Mouse (Mus musculus) gastrocnemius, adult 2 months (tissue): ENCODE data around the gene Babam1. TPM values are rescaled to one million over a fixed set of nuclear protein-coding genes. Genes with fewer than 3 reads are reported as not detected.
A peak's percentile ranks its signal among the peaks of the same experiment; 100 is the strongest.

Experiments used
- DNase-seq: peaks from one replicate; pipeline ENCODE4 v3.0.0; 2022
- H3K27ac ChIP-seq: fragments of 200-600 bp; 2 replicates; pipeline ENCODE4 v1.8.1; 2022; ENCODE audit warnings: mild to moderate bottlenecking
- H3K4me3 ChIP-seq: fragments of 200-600 bp; 2 replicates; pipeline ENCODE4 v1.8.1; 2022; ENCODE audit warnings: mild to moderate bottlenecking, moderate library complexity
- CTCF ChIP-seq: fragments of 200-600 bp; IDR thresholded peaks from 2 replicates; pipeline ENCODE4 v1.8.1; 2022; ENCODE audit warnings: antibody characterized with exemption, mild to moderate bottlenecking, moderate library complexity
- intact Hi-C: fragments of 180-260 bp; cut with DNase I; formaldehyde crosslinking; loops from one replicate; pipeline ENCODE4 v1.15.1; 2025
- total RNA-seq, 2 experiments: library from RNA; stranded (reverse); gene quantifications; 2 replicates each; pipeline ENCODE4 v1.2.3; 2021

Babam1 gene
- total RNA-seq, 2 experiments from 2014 or later: 60.8 to 69.6 TPM

DNA sequence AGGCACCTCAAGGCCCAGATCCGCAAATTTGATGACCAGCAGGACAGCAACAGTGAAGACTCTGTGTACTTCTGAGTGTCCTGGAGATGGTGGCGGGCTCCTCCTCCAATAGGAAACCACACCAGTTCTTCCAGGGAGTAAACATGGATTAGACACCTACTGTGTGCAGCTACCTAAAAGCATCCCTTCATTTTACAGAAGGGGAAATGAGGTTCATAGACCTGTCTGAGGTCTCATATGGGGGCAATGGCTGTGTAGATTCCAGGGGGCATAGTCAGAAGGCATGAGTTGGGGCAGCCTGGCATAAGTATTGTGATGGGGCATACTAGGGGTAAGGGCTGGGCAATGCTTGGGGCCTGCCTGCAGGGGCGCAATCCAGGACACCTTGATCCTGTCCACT is 23.7 kb upstream of the Babam1 start:
- TF ChIP-seq CTCF: no peak
- Histone ChIP-seq H3K27ac (no peak overlapping the region), H3K4me3 (no peak overlapping the region)
- no peak for DNase-seq
- intact Hi-C loops: loop anchor here (5.0 kb wide), 1 partner anchor 34 kb away; the partner anchor contains the start of gene Ankle1

DNA sequence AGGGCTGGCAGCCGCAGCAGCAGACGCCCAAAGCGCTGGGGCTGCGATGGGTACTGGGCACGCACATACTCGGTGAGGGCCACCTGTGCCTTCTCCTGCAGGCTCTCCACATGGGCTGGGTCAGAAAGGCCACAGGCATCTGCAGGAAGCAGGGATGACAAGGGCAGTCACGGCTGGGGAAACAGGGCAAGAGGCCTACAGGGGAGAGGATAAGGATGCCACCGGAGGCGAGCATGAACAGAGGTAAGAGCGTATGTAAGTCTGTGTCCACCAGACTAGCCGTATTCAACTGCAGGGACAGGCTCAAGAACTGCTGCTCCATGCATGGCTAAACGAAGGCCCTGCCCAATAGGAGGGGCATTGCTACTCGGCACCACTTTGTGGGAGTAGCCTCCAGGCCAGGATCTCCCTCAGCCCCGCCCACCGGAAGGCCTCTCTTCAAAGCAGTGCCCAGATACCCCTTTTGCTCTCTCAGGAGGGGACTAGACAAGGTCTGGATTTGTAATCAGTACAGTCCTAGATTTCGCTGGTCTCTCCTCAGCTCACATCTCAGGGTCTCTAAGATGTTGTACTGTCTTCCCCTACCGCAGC is 21.9 kb upstream of the Babam1 start:
- no peak overlapping the region for H3K4me3 ChIP-seq
- peak overlapping the region; percentile 54 for H3K27ac ChIP-seq
- intact Hi-C loops: loop anchor here (5.0 kb wide), 2 partner anchors 33 to 93 kb away; partner anchors contain the start of genes Ankle1 and Dda1
- TF ChIP-seq CTCF: no peak
- DNase-seq: peak; percentile 48

DNA sequence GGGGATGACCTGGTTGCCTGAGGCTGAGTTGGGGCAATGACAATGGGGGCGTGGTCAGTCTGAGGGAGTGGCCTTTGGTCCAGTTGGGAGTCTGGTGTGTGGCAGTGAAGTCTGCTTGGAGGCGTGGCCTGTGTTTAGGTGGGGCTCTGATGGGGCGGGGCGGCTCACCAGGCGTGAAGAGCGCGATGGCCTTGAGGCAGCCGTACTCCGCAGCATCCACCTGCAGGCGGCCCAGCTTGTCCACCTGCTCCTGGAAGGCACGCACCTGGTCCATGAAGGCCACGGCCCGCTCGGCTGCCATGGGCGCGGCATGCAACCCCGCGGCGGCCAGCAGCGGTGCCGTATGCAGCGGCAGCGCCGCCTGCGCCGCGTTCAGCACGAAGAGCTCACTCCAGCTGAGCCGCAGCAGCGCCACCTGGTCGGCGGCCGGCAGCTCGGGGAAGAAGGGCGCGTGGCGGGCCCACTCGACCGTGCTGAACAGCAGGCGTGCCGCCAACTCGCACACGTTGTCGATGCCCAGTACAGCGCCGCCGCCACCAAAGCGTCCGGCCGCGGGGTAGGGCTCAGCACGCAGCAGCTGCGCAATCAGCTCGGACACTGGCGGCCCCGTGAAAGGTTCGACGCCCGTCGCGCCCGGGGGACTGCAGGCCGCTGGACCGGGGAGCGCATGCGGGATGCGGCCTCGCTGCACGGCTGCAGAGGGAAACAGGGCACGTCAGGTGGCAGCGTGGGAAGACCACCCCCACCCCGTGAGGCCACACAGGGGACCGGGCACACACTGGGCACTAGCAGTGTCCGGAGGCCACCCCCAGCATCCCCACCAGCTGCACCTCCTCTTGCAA is 20.9 kb upstream of the Babam1 start:
- TF ChIP-seq CTCF: peak; percentile 15; the same call in 1 of the 2 replicates
- intact Hi-C loops: loop anchor here (5.0 kb wide), 1 partner anchor 91 kb away; the partner anchor contains the start of gene Dda1
- DNase-seq: peak; percentile 78
- Histone ChIP-seq H3K27ac (peak overlapping the region; percentile 54), H3K4me3 (peak overlapping the region; percentile 52)

DNA sequence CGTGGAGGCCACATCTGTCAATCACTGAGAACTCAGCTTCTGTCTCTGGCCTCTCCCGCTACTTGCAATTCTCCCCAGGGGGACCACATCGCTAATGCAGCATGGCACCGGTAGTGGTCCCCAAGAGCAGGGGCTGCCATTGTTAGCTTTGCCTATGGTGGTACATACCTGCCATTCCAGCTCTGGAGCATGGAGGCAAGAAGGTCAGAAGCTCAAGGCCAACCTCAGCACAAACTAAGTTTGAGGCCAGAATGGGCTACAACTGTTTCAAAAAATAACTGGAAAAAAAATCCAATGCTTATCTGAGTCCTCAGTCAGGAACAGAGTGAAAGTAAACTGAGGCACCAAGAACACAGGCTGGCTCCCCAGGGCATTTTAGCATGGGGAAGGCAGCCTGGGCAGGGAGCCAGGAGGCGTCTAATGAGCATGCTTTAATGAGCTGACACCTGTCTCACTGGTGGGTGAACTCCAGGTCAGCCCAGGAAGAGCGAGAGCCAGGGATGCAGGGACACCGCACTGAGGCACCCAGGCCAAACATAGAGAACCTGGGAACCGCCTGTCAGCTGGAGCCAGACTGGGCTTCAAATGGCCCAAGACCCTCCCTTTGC is 20.1 kb upstream of the Babam1 start:
- TF ChIP-seq CTCF: no peak
- intact Hi-C loops: loop anchor here (5.0 kb wide), 1 partner anchor 91 kb away; the partner anchor contains the start of gene Dda1
- DNase-seq: no peak
- Histone ChIP-seq H3K4me3 (peak overlapping the region; percentile 52), H3K27ac (no peak overlapping the region)

DNA sequence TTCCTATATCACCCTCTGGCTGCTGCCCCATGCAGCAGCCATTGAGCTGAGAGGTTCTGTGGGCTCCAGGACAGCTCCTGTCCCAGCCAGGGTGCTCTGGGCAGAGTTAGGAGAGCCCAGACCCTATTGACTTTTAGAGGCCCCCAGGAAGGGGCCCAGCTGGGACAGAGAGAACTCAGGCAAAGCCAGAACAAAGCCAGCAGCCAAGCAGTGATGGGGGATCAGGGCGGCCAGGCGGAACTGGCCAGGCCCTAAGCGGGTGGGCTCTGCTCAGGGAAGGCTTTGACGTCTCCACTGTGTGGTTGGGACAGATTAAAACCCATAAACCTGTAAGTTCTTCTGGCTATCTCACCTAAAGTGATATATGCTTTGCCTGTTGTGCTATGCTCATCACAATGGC is 17.7 kb upstream of the Babam1 start:
- H3K4me3 ChIP-seq: no peak overlapping the region
- TF ChIP-seq CTCF: no peak
- intact Hi-C loops: loop anchor here (5.0 kb wide), 1 partner anchor 88 kb away; the partner anchor contains the start of gene Dda1
- DNase-seq: no peak
- H3K27ac ChIP-seq: no peak overlapping the region

DNA sequence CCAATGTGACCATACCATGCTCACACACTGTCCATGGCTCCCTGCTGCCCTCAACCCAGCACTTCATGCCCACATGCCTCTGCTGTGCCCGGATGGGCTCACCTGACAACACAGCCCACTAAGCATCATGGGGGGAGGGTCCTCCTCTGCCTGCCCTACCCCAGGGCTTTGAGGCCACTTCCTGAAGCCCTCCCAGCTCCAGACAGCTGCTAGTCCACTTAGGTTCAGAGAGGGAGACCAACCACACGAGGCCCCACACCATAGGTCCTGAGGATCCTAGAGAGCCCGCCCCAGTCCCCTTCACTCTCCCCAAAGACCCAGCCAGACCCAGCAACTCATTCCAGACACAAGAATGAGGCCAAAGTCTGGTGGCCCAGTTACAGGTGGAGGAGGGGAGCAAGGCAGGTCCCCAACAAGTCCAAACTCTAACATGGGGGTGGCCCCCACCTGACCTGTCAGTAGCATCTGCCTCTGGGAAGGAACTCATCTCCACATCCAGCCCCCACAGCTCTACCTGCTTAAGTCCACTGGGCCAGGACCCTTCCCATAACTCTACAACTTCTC is 17.1 kb upstream of the Babam1 start:
- Histone ChIP-seq H3K27ac (peak overlapping the region; percentile 93), H3K4me3 (peak overlapping the region; percentile 92)
- TF ChIP-seq CTCF: no peak
- no peak for DNase-seq
- intact Hi-C loops: loop anchor here (5.0 kb wide), 1 partner anchor 88 kb away; the partner anchor contains the start of gene Dda1

DNA sequence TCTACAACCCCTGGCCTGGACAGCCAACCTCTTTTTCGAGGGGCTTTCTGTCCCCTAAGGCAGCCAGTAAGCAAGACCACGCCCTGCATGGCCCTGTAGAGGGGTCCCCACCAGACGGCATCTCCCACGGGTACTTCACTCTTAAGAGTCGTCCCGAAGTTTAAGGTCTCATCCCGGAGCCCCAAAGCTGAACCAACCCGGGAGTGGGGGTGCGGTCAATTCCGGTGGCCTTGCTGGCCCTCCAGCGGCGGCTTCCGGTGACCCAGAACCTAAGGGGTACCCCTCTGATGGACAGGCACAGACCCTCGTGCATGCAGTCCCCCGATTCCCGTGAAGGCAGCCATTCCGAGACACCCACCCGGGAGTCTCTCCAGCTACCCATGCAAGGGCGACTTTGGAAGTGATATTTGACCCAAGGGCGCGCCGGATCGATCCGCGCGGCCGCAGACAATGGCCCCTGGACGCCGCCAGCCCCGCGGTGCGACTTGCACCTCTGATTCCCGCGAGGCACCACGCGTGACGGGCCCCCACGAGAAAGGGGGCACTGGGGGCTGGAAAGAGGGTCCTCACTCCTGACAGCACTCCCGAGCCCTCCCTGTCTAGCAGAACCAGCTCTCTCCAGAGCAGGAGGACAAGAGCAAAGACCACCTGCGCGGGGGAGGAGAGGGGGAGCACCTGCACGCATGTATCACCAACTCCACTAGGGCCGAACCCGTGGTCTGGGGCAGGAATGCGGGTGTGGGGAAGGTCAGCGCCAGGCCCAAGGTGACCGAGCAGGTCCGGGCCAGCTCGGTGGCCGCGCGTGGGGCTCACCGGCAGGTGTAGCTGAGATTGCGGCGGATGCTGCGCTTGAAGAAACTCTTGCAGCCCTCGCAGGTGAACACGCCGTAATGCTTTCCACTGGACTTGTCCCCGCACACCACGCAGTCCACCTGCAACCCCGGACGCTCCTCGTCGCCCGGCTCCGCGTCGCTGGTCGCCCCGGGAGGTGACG is 16.2 kb upstream of the Babam1 start:
- Histone ChIP-seq H3K4me3 (peak overlapping the region; percentile 92), H3K27ac (peak overlapping the region; percentile 93)
- intact Hi-C loops: no loop called here
- no peak for TF ChIP-seq CTCF
- DNase-seq: peak; percentile 58

DNA sequence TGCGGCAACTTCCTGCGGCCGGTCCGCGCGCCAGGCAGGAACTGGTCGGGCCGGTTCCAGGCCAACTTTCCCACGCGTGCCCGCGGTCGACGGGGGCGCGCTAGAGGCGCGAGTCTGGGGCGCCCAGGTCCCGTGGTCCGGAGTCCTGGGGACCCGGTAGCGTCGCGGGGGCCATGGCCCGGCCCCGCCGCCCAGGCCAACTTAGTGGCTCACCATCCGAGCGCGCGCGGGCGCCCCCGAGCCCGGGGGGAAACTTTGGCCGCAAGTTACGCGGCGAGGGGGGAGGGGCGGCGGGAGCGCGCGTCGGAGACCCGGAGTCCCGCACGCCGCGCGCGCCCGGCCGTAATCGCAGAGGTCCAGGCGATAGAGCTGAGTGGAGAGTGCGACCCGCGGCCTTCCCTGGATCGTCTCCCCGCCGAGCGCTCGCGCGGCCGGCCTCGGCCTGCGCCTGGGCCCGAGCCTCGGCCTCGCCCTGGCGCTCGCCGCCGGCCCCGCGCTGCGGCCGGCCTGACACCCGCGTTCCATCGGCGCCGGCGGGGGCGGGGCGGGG is 15.2 kb upstream of the Babam1 start, which contains the start of gene Nr2f6:
TSS of gene Nr2f6 (minus strand) at position 540 of the 550 bp plus-strand sequence.
- Histone ChIP-seq H3K27ac (peak within 1 kb of the TSS; percentile 93), H3K4me3 (peak within 1 kb of the TSS; percentile 92)
- DNase-seq: peak; percentile 81
- TF ChIP-seq CTCF: no peak
- intact Hi-C loops: no loop called here

DNA sequence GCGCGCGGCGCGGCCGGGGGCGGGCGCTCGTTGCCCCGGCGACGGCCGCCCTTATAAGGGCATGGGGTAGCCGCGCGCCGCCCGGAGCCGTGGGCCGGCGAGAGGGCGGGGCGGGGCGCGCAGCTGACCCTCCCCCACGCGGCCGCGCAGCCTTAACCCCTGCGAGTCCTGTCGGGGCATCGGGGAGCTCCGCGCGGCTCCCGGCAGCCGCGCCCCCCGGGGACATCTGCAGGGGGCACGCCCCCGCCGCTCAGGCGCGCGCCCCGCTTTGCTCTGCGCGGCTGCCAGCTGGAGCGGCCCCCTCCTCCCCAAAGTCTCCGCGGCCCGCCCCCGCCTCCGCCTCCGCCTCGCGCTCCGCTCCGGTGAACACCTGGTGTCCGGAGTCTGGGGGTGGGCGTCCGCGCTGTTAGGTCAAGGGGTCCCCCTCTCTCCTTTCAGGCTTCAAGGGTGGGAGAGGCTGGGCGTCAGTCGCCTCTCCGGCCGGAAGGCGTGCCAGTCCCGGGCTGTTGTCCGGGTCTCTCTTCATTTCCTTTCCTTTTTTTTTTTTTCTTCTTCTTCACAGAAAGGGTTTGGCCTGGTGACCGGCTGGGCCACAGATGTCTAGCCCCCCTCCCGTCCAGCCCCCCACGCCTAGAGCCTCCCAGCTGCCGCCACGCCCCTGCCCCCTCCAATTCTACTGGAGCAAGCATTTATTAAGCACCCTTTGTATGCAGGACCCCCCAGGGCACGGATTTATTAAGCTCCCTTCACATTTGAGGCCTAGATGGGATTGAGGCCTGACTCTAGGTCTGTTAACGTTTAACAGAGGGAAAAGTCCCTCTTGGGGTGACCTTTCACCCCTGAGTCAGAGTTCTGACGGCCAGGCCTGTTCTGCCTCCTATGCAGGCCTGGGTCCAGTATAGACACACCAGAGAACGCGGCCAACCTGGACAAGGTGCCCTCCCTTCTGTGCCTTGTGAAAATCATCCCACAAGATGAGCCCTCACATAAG is 14.4 kb upstream of the Babam1 start:
- no peak for TF ChIP-seq CTCF
- Histone ChIP-seq H3K27ac (peak overlapping the region; percentile 91), H3K4me3 (peak overlapping the region; percentile 92)
- peak; percentile 94 for DNase-seq
- intact Hi-C loops: no loop called here

DNA sequence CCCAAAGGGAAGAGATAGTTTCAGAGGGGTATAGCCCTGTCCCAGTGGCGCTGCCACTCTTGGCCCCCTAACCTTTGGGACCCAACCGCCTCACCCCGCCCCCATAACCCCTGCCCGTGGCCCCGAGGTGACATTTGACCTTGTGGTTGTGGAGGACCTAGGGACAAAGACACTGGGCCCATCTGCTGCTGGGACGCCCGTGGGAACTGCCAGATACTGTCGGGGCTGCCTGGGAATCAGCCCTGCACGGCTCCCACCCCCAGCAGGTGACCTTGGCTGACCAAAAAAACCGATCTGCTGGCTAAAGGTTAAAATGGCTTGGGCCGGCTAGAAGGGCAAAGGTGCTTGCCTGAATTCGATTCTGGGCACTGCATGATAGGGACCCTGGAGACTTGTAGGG is 13.3 kb upstream of the Babam1 start:
- intact Hi-C loops: no loop called here
- H3K4me3 ChIP-seq: no peak overlapping the region
- no peak for TF ChIP-seq CTCF
- peak overlapping the region; percentile 91; the same call in 1 of the 2 replicates for H3K27ac ChIP-seq
- no peak for DNase-seq
